Mouse (Mus musculus) ES-Bruce4 (cell line): ENCODE data around the gene Hoxd10.

Experiments used
- CTCF ChIP-seq: IDR thresholded peaks from one replicate; pipeline ENCODE4 v1.8.1; 2011; ENCODE audit warnings: low read depth, low read length
- EP300 ChIP-seq: IDR thresholded peaks from 2 replicates; pipeline ENCODE4 v1.6.1; 2011; ENCODE audit warnings: low read depth, low read length; ENCODE audit not compliant: insufficient read depth

DNA sequence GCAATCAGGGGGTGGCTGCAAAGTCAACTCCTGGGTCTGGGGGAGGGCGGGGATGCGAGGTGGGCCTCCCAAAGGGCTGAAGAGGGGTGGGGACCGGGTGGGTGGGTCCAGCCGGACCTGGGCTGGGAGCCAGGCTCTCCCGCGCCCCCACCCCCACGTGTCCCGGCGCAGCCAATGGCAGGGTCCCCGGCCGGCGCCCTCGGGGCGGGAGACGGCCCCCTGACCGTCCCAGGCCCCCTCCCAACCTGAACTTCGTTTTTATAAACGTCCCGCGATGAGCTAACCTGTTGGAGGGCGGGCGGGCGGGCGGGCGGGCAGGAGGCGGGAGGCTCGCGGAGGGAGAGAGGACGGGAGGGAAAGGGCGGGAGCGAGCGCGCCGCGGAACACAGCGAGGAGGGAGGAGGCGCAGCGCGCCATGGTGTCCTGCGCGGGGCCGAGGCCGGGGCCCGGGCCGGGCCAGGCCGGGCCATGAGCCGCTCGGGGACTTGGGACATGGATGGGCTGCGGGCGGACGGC is 23.8 kb upstream of the Hoxd10 start, which contains the start of gene Hoxd13:
- no peak for TF ChIP-seq CTCF
- TF ChIP-seq EP300 = no peak
